Mouse (Mus musculus) neural tube, embryonic 14.5 days (tissue): Measurements from ENCODE around the gene Adam22. TPM values are rescaled to one million over a fixed set of nuclear protein-coding genes. Genes with fewer than 3 reads are reported as not detected.

ENCODE experiments used
- ATAC-seq: fragments of 200-750 bp; cut with Nextera tagmentation; 2 replicates; pipeline ENCODE4 v1.8.0; 2017; ENCODE audit warnings: low read depth, mild to moderate bottlenecking, moderate TSS enrichment, moderate library complexity
- H3K27ac ChIP-seq: fragments of 300-500 bp; sonication (generic); 2 replicates; pipeline ENCODE4 v1.5.1; 2014; ENCODE audit warnings: low read depth, mild to moderate bottlenecking, control low read depth, low read length, moderate library complexity, mixed read lengths
- H3K27me3 ChIP-seq: fragments of 300-500 bp; sonication (generic); 2 replicates; pipeline ENCODE4 v1.6.1; 2014; ENCODE audit warnings: low read length; ENCODE audit not compliant: control insufficient read depth, insufficient read depth
- H3K36me3 ChIP-seq: fragments of 300-500 bp; sonication (generic); 2 replicates; pipeline ENCODE4 v1.6.1; 2014; ENCODE audit warnings: low read length, mixed read lengths; ENCODE audit not compliant: control insufficient read depth, insufficient read depth
- H3K4me1 ChIP-seq: fragments of 300-500 bp; sonication (generic); 2 replicates; pipeline ENCODE4 v1.6.1; 2014; ENCODE audit warnings: low read length; ENCODE audit not compliant: control insufficient read depth, insufficient read depth
- H3K4me2 ChIP-seq: fragments of 300-500 bp; sonication (generic); 2 replicates; pipeline ENCODE4 v1.6.1; 2014; ENCODE audit warnings: mild to moderate bottlenecking, low read depth, low read length, control low read depth
- H3K4me3 ChIP-seq: fragments of 300-500 bp; sonication (generic); 2 replicates; pipeline ENCODE4 v1.5.1; 2014; ENCODE audit warnings: low read depth, low read length, control low read depth, mixed read lengths
- H3K9ac ChIP-seq: fragments of 300-500 bp; sonication (generic); replicated peaks from 2 replicates; pipeline ENCODE4 v1.6.1; 2014; ENCODE audit warnings: low read depth, mild to moderate bottlenecking, control low read depth, low read length, mixed read lengths
- H3K9me3 ChIP-seq: fragments of 300-500 bp; sonication (generic); 2 replicates; pipeline ENCODE4 v1.6.1; 2016; ENCODE audit warnings: low read length; ENCODE audit not compliant: control insufficient read depth
- WGBS: fragments of 180-500 bp; shearing (Covaris S2); extraction: QIAGEN DNeasy Blood & Tissue Kit; methylation state at CpG from one replicate; pipeline ENCODE4 v1.1.7; 2014; 5-methylcytosine and 5-hydroxymethylcytosine counted together
- polyA plus RNA-seq: library from polyadenylated mRNA; unstranded; fragments of >200 nt; fragmentation: Nextera tagmentation; extraction: Ambion mirVana; gene quantifications from 2 replicates; pipeline ENCODE4 v1.2.1, GENCODE M21; 2014

Gene Adam22
- polyA plus RNA-seq, 1 experiment from 2014 or later: 59.9 TPM

- Histone ChIP-seq H3K36me3 (no peaks in the 10 kb centered on the region), H3K4me3 (no peak overlapping the region), H3K4me2 (no peak overlapping the region), H3K27ac (no peak overlapping the region), H3K27me3 (no peaks in the 10 kb centered on the region), H3K9ac (no peak overlapping the region), H3K9me3 (no peaks in the 10 kb centered on the region), H3K4me1 (no peaks in the 10 kb centered on the region)
- no peak for ATAC-seq
- WGBS: 85% methylated on average over 3 of the region's 3 CpGs
These were observed 256.3 kb downstream of the Adam22 start for GRCm38 (mm10) chr5:8111691-8112090.

- no peak for ATAC-seq
- Histone ChIP-seq H3K4me2 (no peak overlapping the region), H3K4me1 (no peaks in the 10 kb centered on the region), H3K27me3 (no peaks in the 10 kb centered on the region), H3K27ac (no peak overlapping the region), H3K9me3 (no peaks in the 10 kb centered on the region), H3K36me3 (0 out of 2 replicates have a peak, but pooled peaks cover 6% of the 10 kb centered on the region), H3K4me3 (no peak overlapping the region), H3K9ac (no peak overlapping the region)
- WGBS: 95% methylated on average over 1 of the region's 1 CpGs
These were observed 272.3 kb downstream of the Adam22 start for GRCm38 (mm10) chr5:8095689-8096088.

DNA sequence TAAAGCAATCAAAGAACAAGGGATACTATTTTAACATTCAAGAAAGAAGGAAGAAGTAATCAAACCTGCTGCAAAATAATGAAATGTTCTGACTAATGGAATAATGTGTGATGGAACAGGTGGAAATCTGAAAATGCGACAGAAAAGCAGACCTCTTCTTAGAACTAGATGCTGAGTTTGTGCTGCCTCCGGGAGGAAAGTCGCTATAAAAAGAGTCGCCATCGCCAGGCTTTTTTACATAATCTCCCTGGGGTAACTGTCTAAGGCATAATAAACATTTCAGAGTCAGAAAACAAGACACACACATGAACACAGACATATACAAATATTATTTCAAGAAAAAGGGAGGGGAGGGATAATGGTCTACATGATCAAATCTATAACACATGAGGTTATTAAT, 273.0 kb downstream of the Adam22 start:
- Histone ChIP-seq H3K9ac (no peak overlapping the region), H3K9me3 (no peaks in the 10 kb centered on the region), H3K27ac (no peak overlapping the region), H3K36me3 (0 out of 2 replicates have a peak, but pooled peaks cover 6% of the 10 kb centered on the region), H3K27me3 (no peaks in the 10 kb centered on the region), H3K4me1 (no peaks in the 10 kb centered on the region), H3K4me2 (no peak overlapping the region), H3K4me3 (no peak overlapping the region)
- no peak for ATAC-seq
- WGBS: 66% methylated on average over 5 of the region's 5 CpGs

GRCm38 (mm10) chr5:8088147-8088546, 279.8 kb downstream of the Adam22 start:
- no peak for ATAC-seq
- Histone ChIP-seq H3K36me3 (0 out of 2 replicates have a peak, but pooled peaks cover 6% of the 10 kb centered on the region), H3K4me3 (no peak overlapping the region), H3K27me3 (no peaks in the 10 kb centered on the region), H3K4me2 (no peak overlapping the region), H3K4me1 (no peaks in the 10 kb centered on the region), H3K9ac (no peak overlapping the region), H3K9me3 (no peaks in the 10 kb centered on the region), H3K27ac (no peak overlapping the region)
- 89% methylated on average over 3 of the region's 3 CpGs for WGBS

DNA sequence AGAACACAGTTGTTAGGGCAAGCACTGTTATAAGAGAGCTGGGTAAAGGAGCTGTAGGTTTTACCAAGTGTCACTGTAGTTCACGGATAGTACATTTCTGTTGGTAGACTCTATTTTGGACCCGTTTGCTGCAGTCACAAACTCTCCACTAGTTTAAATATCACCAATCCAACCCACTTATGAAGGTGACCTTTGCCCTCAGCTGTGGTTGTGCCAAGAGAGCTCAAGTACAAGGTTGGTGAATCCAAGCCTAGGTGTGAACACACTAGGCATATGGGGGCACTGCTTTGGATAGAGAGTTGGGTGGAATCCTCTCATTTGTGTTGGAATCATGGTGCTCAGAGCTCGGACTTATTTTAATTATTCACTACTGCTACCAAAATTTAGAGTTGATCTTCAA, 282.3 kb downstream of the Adam22 start:
- H3K36me3 ChIP-seq: no peaks in the 10 kb centered on the region
- no peak overlapping the region for H3K27ac ChIP-seq
- H3K9me3 ChIP-seq: no peaks in the 10 kb centered on the region
- H3K4me2 ChIP-seq: no peak overlapping the region
- 95% methylated on average over 3 of the region's 3 CpGs for WGBS
- H3K27me3 ChIP-seq: no peaks in the 10 kb centered on the region
- H3K9ac ChIP-seq: no peak overlapping the region
- no peak for ATAC-seq
- H3K4me1 ChIP-seq: no peaks in the 10 kb centered on the region
- H3K4me3 ChIP-seq: no peak overlapping the region

GRCm38 (mm10) chr5:8082800-8083509, 285.0 kb downstream of the Adam22 start:
- Histone ChIP-seq H3K9me3 (no peaks in the 10 kb centered on the region), H3K9ac (no peak overlapping the region), H3K27ac (no peak overlapping the region), H3K4me2 (no peak overlapping the region), H3K4me1 (no peaks in the 10 kb centered on the region), H3K27me3 (no peaks in the 10 kb centered on the region), H3K36me3 (no peaks in the 10 kb centered on the region), H3K4me3 (no peak overlapping the region)
- no peak for ATAC-seq
- WGBS: 81% methylated on average over 20 of the region's 20 CpGs

GRCm38 (mm10) chr5:8077481-8077880, 290.5 kb downstream of the Adam22 start:
- 90% methylated on average over 8 of the region's 8 CpGs for WGBS
- no peak for ATAC-seq
- H3K36me3 ChIP-seq: peaks cover 4% of the 10 kb centered on the region; the same call in 1 of the 2 replicates
- no peak overlapping the region for H3K9ac ChIP-seq
- H3K27me3 ChIP-seq: no peaks in the 10 kb centered on the region
- no peak overlapping the region for H3K4me2 ChIP-seq
- H3K4me3 ChIP-seq: no peak overlapping the region
- H3K9me3 ChIP-seq: no peaks in the 10 kb centered on the region
- no peak overlapping the region for H3K27ac ChIP-seq
- H3K4me1 ChIP-seq: no peaks in the 10 kb centered on the region

GRCm38 (mm10) chr5:8073901-8074561, 293.9 kb downstream of the Adam22 start:
- H3K4me1 ChIP-seq: no peaks in the 10 kb centered on the region
- no peak overlapping the region for H3K4me3 ChIP-seq
- H3K36me3 ChIP-seq: peaks cover 4% of the 10 kb centered on the region; the same call in 1 of the 2 replicates
- H3K27ac ChIP-seq: no peak overlapping the region
- no peak overlapping the region for H3K4me2 ChIP-seq
- peak; percentile 35; the same call in 1 of the 2 replicates for ATAC-seq
- WGBS: 86% methylated on average over 9 of the region's 9 CpGs
- no peaks in the 10 kb centered on the region for H3K27me3 ChIP-seq
- no peaks in the 10 kb centered on the region for H3K9me3 ChIP-seq
- H3K9ac ChIP-seq: no peak overlapping the region

- H3K36me3 ChIP-seq: peaks cover 4% of the 10 kb centered on the region; the same call in 1 of the 2 replicates
These were observed 294.6 kb downstream of the Adam22 start for GRCm38 (mm10) chr5:8073406-8073805.

More at GRCm38 (mm10) chr5:8073406-8073805, 294.6 kb downstream of the Adam22 start:
- H3K4me1 ChIP-seq: no peaks in the 10 kb centered on the region
- no peak overlapping the region for H3K4me2 ChIP-seq
- H3K9ac ChIP-seq: no peak overlapping the region
- no peak overlapping the region for H3K4me3 ChIP-seq
- no peaks in the 10 kb centered on the region for H3K9me3 ChIP-seq
- WGBS: 93% methylated on average over 9 of the region's 9 CpGs
- no peak for ATAC-seq
- no peak overlapping the region for H3K27ac ChIP-seq
- H3K27me3 ChIP-seq: no peaks in the 10 kb centered on the region
